Mouse (Mus musculus) lung, embryonic 15.5 days (tissue): ENCODE measurements at regions not wholly inside any gene's neighbourhood (a gene's known extent, or its start where the extent isn't known, plus 50 kb on each side); places are given as distances from the start of the nearest gene placed in this dataset.

Experiments
- ATAC-seq: fragments of 200-750 bp; cut with Nextera tagmentation; 2 replicates; pipeline ENCODE4 v1.8.0; 2017; ENCODE audit warnings: moderate number of reproducible peaks, borderline replicate concordance; ENCODE audit not compliant: low FRiP score, low TSS enrichment; ENCODE audit errors: extremely low read depth
- H3K27ac ChIP-seq: fragments of 300-500 bp; sonication (generic); 2 replicates; pipeline ENCODE4 v1.5.1; 2015; ENCODE audit warnings: moderate library complexity, mild to moderate bottlenecking, inconsistent platforms
- H3K27me3 ChIP-seq: fragments of 300-500 bp; sonication (generic); 2 replicates; pipeline ENCODE4 v1.6.1; 2015; ENCODE audit warnings: inconsistent platforms
- H3K36me3 ChIP-seq: fragments of 300-500 bp; sonication (generic); 2 replicates; pipeline ENCODE4 v1.6.1; 2015; ENCODE audit warnings: inconsistent platforms
- H3K4me1 ChIP-seq: fragments of 300-500 bp; sonication (generic); 2 replicates; pipeline ENCODE4 v1.6.1; 2015; ENCODE audit warnings: inconsistent platforms
- H3K4me2 ChIP-seq: fragments of 300-500 bp; sonication (generic); 2 replicates; pipeline ENCODE4 v1.6.1; 2015; ENCODE audit warnings: inconsistent platforms, mild to moderate bottlenecking, moderate library complexity
- H3K4me3 ChIP-seq: fragments of 300-500 bp; sonication (generic); 2 replicates; pipeline ENCODE4 v1.5.1; 2015; ENCODE audit warnings: mild to moderate bottlenecking, inconsistent platforms
- H3K9ac ChIP-seq: fragments of 300-500 bp; sonication (generic); 2 replicates; pipeline ENCODE4 v1.6.1; 2015; ENCODE audit warnings: inconsistent platforms
- H3K9me3 ChIP-seq: fragments of 300-500 bp; sonication (generic); 2 replicates; pipeline ENCODE4 v1.6.1; 2016; ENCODE audit warnings: inconsistent platforms
- WGBS: fragments of 180-500 bp; shearing (Covaris S2); methylation state at CpG from one replicate; pipeline ENCODE4 v1.1.7; 2015; 5-methylcytosine and 5-hydroxymethylcytosine counted together

- Histone ChIP-seq H3K36me3 (no peaks in the 10 kb centered on the region), H3K9ac (no peak overlapping the region), H3K4me1 (peaks cover 33% of the 10 kb centered on the region), H3K9me3 (no peaks in the 10 kb centered on the region), H3K27ac (no peak overlapping the region), H3K4me3 (no peak overlapping the region), H3K27me3 (no peaks in the 10 kb centered on the region), H3K4me2 (no peak overlapping the region)
- no peak for ATAC-seq
- 83% methylated on average over 1 of the region's 1 CpGs for WGBS
Measured at GRCm38 (mm10) chr3:21965556-21965955, 110.9 kb upstream of the Tbl1xr1 start.

GRCm38 (mm10) chr3:21971731-21972130 is 104.7 kb upstream of the Tbl1xr1 start:
- ATAC-seq, result no peak
- Histone ChIP-seq H3K4me1 (no peaks in the 10 kb centered on the region), H3K36me3 (no peaks in the 10 kb centered on the region), H3K9ac (no peak overlapping the region), H3K27ac (no peak overlapping the region), H3K27me3 (no peaks in the 10 kb centered on the region), H3K4me2 (no peak overlapping the region), H3K4me3 (no peak overlapping the region), H3K9me3 (no peaks in the 10 kb centered on the region)
- WGBS, result 85% methylated on average over 1 of the region's 1 CpGs

GRCm38 (mm10) chr3:21973153-21973552 is 103.3 kb upstream of the Tbl1xr1 start:
- no peak overlapping the region for H3K9ac ChIP-seq
- no peak for ATAC-seq
- H3K4me2 ChIP-seq, result no peak overlapping the region
- no peaks in the 10 kb centered on the region for H3K36me3 ChIP-seq
- 89% methylated on average over 1 of the region's 1 CpGs for WGBS
- H3K27me3 ChIP-seq, result no peaks in the 10 kb centered on the region
- no peaks in the 10 kb centered on the region for H3K4me1 ChIP-seq
- no peak overlapping the region for H3K4me3 ChIP-seq
- no peaks in the 10 kb centered on the region for H3K9me3 ChIP-seq
- H3K27ac ChIP-seq, result no peak overlapping the region

- Histone ChIP-seq H3K4me1 (no peaks in the 10 kb centered on the region), H3K9me3 (no peaks in the 10 kb centered on the region), H3K4me2 (no peak overlapping the region), H3K27me3 (no peaks in the 10 kb centered on the region), H3K27ac (no peak overlapping the region), H3K9ac (no peak overlapping the region), H3K4me3 (no peak overlapping the region), H3K36me3 (no peaks in the 10 kb centered on the region)
- ATAC-seq, result no peak
- WGBS, result 74% methylated on average over 7 of the region's 7 CpGs
Measured at GRCm38 (mm10) chr3:21973681-21974080, 102.8 kb upstream of the Tbl1xr1 start.

DNA sequence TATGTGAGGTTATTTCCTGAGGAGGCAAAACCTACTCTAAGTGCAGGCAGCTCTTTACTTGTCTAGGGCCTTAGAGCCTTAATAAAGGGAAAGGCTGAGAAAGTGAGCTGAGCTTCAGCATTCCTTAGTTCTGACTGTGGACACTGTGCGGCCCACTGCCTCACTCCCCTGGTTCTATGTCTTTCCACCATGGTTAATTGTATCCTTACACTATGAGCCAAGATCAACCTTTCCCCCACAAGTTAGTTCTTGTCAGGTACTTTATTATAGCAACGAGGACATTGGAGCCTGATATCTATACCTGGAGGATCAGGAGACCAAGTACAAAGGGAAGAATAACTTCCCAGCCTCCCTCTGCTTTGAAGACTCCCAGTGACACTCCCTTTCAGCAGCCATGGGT is 101.7 kb upstream of the Tbl1xr1 start:
- no peaks in the 10 kb centered on the region for H3K27me3 ChIP-seq

DNA sequence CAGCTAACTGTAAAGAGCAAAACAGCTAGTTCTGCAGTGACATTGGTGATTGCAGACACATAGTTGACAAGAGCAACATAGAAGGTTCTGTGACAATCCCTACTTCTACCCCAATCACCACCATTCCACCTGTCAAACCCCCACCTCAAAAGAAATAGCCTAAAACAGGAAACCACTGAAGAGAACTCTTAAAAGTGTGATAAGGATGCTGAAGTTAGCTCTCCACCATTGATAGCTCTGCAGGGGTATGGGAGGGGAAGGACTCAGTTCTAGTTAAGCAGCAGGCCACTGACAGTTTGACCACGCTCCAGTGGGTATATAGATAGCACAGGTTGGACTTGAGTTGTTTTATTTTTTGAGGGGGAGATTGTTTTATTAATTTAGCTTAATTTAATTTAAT is 98.7 kb upstream of the Tbl1xr1 start:
- Histone ChIP-seq H3K4me2 (no peak overlapping the region), H3K27ac (no peak overlapping the region), H3K4me3 (no peak overlapping the region), H3K36me3 (no peaks in the 10 kb centered on the region), H3K4me1 (no peaks in the 10 kb centered on the region), H3K27me3 (no peaks in the 10 kb centered on the region), H3K9me3 (no peaks in the 10 kb centered on the region), H3K9ac (no peak overlapping the region)
- ATAC-seq, result no peak
- WGBS, result 76% methylated on average over 1 of the region's 1 CpGs

More for the DNA sequence above, 101.7 kb upstream of the Tbl1xr1 start:
- Histone ChIP-seq H3K36me3 (no peaks in the 10 kb centered on the region), H3K27ac (no peak overlapping the region), H3K4me2 (no peak overlapping the region), H3K9me3 (no peaks in the 10 kb centered on the region), H3K4me1 (no peaks in the 10 kb centered on the region), H3K9ac (no peak overlapping the region), H3K4me3 (no peak overlapping the region)
- no peak for ATAC-seq
- 73% methylated on average over 2 of the region's 2 CpGs for WGBS

DNA sequence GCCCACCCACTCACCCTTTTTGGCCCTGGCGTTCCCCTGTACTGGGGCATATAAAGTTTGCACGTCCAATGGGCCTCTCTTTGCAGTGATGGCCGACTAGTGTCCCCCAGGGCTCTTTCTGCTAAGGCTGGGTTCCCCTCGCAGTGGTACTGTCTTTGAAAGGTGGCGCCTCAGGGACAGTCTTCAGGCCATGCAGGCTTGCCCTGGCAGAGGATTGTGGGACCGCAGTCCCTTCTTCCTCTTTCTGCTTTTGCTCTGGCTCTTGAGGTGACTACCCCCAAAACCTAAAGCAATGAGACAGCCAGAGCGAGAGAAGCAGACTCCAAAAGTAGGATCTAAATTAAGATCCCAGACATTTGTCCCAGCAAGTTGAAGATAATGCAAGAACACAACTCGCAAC is 93.5 kb upstream of the Tbl1xr1 start:
- no peak overlapping the region for H3K4me3 ChIP-seq
- no peak overlapping the region for H3K9ac ChIP-seq
- H3K27ac ChIP-seq, result no peak overlapping the region
- no peaks in the 10 kb centered on the region for H3K36me3 ChIP-seq
- H3K27me3 ChIP-seq, result no peaks in the 10 kb centered on the region
- 79% methylated on average over 8 of the region's 8 CpGs for WGBS
- no peak overlapping the region for H3K4me2 ChIP-seq
- no peaks in the 10 kb centered on the region for H3K4me1 ChIP-seq
- ATAC-seq, result no peak
- no peaks in the 10 kb centered on the region for H3K9me3 ChIP-seq

DNA sequence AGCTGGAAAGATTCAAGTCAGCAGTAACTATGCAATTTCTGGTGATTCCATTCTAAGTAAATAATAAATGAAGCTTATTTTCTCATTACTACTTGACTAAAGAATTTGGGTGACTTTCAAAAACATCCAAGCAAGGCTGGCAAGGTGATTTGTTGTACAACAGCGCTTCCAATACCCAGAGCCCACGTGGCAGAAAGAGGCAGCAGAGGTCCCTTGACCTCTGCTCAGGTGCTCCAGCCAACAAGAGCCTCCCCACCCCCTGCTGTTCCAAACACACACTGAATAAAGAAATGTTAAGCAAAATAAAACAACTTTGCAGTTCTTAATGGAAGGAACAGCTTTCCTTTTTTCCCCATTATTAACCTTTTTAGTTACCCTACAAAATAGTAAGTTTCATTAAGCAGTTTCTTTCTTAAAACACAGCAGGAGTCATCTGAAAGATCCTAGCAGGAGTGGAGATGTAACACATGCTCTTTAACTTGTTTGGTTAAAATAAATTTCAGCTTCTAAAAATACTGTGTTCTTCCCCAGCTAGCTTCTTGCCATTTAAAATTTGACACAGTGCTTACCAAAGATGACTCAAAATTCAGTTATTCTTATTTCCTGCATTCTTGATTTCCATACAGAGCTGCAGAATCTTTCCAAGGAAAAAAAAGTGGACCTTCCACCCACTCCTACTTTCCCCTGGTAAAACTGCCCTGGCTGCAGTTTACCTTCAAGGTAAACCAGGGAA is 92.3 kb upstream of the Tbl1xr1 start:
- WGBS, result 40% methylated on average over 2 of the region's 2 CpGs
- Histone ChIP-seq H3K9ac (no peak overlapping the region), H3K36me3 (no peaks in the 10 kb centered on the region), H3K4me2 (no peak overlapping the region), H3K4me3 (no peak overlapping the region), H3K27ac (no peak overlapping the region), H3K4me1 (no peaks in the 10 kb centered on the region), H3K27me3 (no peaks in the 10 kb centered on the region), H3K9me3 (no peaks in the 10 kb centered on the region)
- ATAC-seq, result no peak

GRCm38 (mm10) chr3:21984807-21985206 is 91.6 kb upstream of the Tbl1xr1 start:
- H3K9me3 ChIP-seq, result no peaks in the 10 kb centered on the region
- no peaks in the 10 kb centered on the region for H3K4me1 ChIP-seq
- H3K27me3 ChIP-seq, result no peaks in the 10 kb centered on the region
- H3K4me2 ChIP-seq, result no peak overlapping the region
- ATAC-seq, result no peak
- no peak overlapping the region for H3K9ac ChIP-seq
- H3K4me3 ChIP-seq, result no peak overlapping the region
- WGBS, result 63% methylated on average over 2 of the region's 2 CpGs
- no peaks in the 10 kb centered on the region for H3K36me3 ChIP-seq
- H3K27ac ChIP-seq, result no peak overlapping the region

- no peak for ATAC-seq
- H3K4me1 ChIP-seq, result no peaks in the 10 kb centered on the region
- no peak overlapping the region for H3K4me2 ChIP-seq
- H3K27ac ChIP-seq, result no peak overlapping the region
- 62% methylated on average over 5 of the region's 5 CpGs for WGBS
- no peaks in the 10 kb centered on the region for H3K36me3 ChIP-seq
- H3K27me3 ChIP-seq, result no peaks in the 10 kb centered on the region
- H3K4me3 ChIP-seq, result no peak overlapping the region
- H3K9me3 ChIP-seq, result no peaks in the 10 kb centered on the region
- H3K9ac ChIP-seq, result no peak overlapping the region
Measured at GRCm38 (mm10) chr3:21986164-21986892, 90.1 kb upstream of the Tbl1xr1 start.

- no peak overlapping the region for H3K27ac ChIP-seq
Measured at GRCm38 (mm10) chr3:21986893-21987250, 89.6 kb upstream of the Tbl1xr1 start.

GRCm38 (mm10) chr3:21987455-21988009 is 88.9 kb upstream of the Tbl1xr1 start:
- H3K27ac ChIP-seq, result no peak overlapping the region
- H3K9me3 ChIP-seq, result no peaks in the 10 kb centered on the region
- WGBS, result 89% methylated on average over 5 of the region's 5 CpGs
- no peaks in the 10 kb centered on the region for H3K27me3 ChIP-seq
- H3K4me1 ChIP-seq, result no peaks in the 10 kb centered on the region
- ATAC-seq, result no peak
- no peak overlapping the region for H3K4me3 ChIP-seq
- H3K9ac ChIP-seq, result no peak overlapping the region
- no peaks in the 10 kb centered on the region for H3K36me3 ChIP-seq
- no peak overlapping the region for H3K4me2 ChIP-seq

More at GRCm38 (mm10) chr3:21986893-21987250, 89.6 kb upstream of the Tbl1xr1 start:
- Histone ChIP-seq H3K4me1 (no peaks in the 10 kb centered on the region), H3K4me3 (no peak overlapping the region), H3K36me3 (no peaks in the 10 kb centered on the region), H3K9me3 (no peaks in the 10 kb centered on the region), H3K9ac (no peak overlapping the region), H3K27me3 (no peaks in the 10 kb centered on the region), H3K4me2 (no peak overlapping the region)
- WGBS, result 78% methylated on average over 2 of the region's 2 CpGs
- no peak for ATAC-seq
